Mouse (Mus musculus) ES-Bruce4 (cell line): ENCODE measurements around the gene Dlx3. TPM values are rescaled to one million over a fixed set of nuclear protein-coding genes. Genes with fewer than 3 reads are reported as not detected.

Source experiments
- H3K27ac ChIP-seq: 2 replicates; pipeline ENCODE4 v1.5.1; 2012; ENCODE audit warnings: low read length, inconsistent platforms; ENCODE audit not compliant: insufficient read depth
- H3K27me3 ChIP-seq: 2 replicates; pipeline ENCODE4 v1.6.1; 2012; ENCODE audit warnings: mild to moderate bottlenecking, low read length, inconsistent platforms; ENCODE audit not compliant: control insufficient read depth, poor library complexity, insufficient read depth, severe bottlenecking
- H3K36me3 ChIP-seq: 2 replicates; pipeline ENCODE4 v1.6.1; 2012; ENCODE audit warnings: inconsistent platforms, mild to moderate bottlenecking, low read length, moderate library complexity; ENCODE audit not compliant: control insufficient read depth, poor library complexity, insufficient read depth, severe bottlenecking
- H3K4me1 ChIP-seq: one replicate; pipeline ENCODE4 v1.8.1; 2011; ENCODE audit warnings: low read length; ENCODE audit not compliant: control insufficient read depth, insufficient read depth
- H3K4me3 ChIP-seq: 2 replicates; pipeline ENCODE4 v1.5.1; 2011; ENCODE audit warnings: low read depth, mild to moderate bottlenecking, low read length
- H3K9ac ChIP-seq: 2 replicates; pipeline ENCODE4 v1.6.1; 2012; ENCODE audit warnings: low read depth, mild to moderate bottlenecking, inconsistent platforms; ENCODE audit not compliant: poor library complexity, severe bottlenecking
- H3K9me3 ChIP-seq: replicated peaks from 2 replicates; pipeline ENCODE4 v1.6.1; 2012; ENCODE audit warnings: mild to moderate bottlenecking, low read length, inconsistent platforms; ENCODE audit not compliant: control insufficient read depth, poor library complexity, insufficient read depth, severe bottlenecking
- CTCF ChIP-seq: IDR thresholded peaks from one replicate; pipeline ENCODE4 v1.8.1; 2011; ENCODE audit warnings: low read depth, low read length
- EP300 ChIP-seq: IDR thresholded peaks from 2 replicates; pipeline ENCODE4 v1.6.1; 2011; ENCODE audit warnings: low read depth, low read length; ENCODE audit not compliant: insufficient read depth
- POLR2A ChIP-seq: IDR thresholded peaks from one replicate; pipeline ENCODE4 v1.8.1; 2011; ENCODE audit warnings: low read length; ENCODE audit not compliant: insufficient read depth
- polyA plus RNA-seq: library from polyadenylated mRNA; stranded (reverse); fragments of >200 nt; gene quantifications from 2 replicates; pipeline ENCODE4 v1.2.4, GENCODE M21; 2011; ENCODE audit warnings: low read depth; ENCODE audit not compliant: missing spikeins, insufficient read depth, insufficient read length

Gene Dlx3
- 9.9 and 11.3 TPM in 2 replicates for polyA plus RNA-seq

GRCm38 (mm10) chr11:95119990-95120632, at the start of gene Dlx3:
Dlx3 (plus strand) TSS chr11:95120119.
- Histone ChIP-seq H3K4me1 (no peaks in the 10 kb centered on the region), H3K9ac (peak within 1 kb of the TSS; percentile 54), H3K4me3 (peak within 1 kb of the TSS; percentile 64), H3K36me3 (no peaks in the 10 kb centered on the region), H3K27me3 (peaks cover 17% of the 10 kb centered on the region), H3K9me3 (no peaks in the 10 kb centered on the region), H3K27ac (no peak within 1 kb of the TSS)
- TF ChIP-seq CTCF (no peak), EP300 (no peak), POLR2A (no peak)

GRCm38 (mm10) chr11:95070140-95071107, 49.5 kb upstream of the Dlx3 start:
- H3K27me3 ChIP-seq = no peaks in the 10 kb centered on the region
- H3K36me3 ChIP-seq = peaks cover 2% of the 10 kb centered on the region; the same call in 1 of the 2 replicates
- H3K9ac ChIP-seq = peak overlapping the region; percentile 28; the same call in 1 of the 2 replicates
- no peak for TF ChIP-seq EP300
- no peak for TF ChIP-seq CTCF
- no peak for TF ChIP-seq POLR2A
- peak overlapping the region; percentile 81 for H3K27ac ChIP-seq
- peaks cover 17% of the 10 kb centered on the region for H3K4me1 ChIP-seq
- H3K4me3 ChIP-seq = no peak overlapping the region
- H3K9me3 ChIP-seq = no peaks in the 10 kb centered on the region

DNA sequence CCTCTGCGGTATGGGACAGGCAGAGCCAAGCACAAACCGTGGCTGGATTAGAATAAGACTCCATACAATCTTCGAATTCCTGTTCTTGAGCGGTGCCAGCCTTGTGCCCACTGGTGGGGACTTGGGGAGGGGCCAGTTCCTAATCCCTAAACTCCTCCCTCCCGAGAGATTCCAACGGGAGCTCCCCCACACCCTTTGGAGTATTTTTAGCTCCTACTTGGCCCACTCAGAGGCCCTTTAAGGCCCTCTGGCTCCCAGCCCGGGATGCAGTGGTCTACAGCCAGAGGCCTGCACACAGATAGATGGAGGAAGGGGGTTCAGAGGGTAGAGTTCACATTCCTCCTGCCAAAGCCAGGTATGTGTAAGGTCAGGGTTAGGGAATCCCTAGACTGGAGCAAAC, 48.7 kb upstream of the Dlx3 start:
- Histone ChIP-seq H3K9me3 (no peaks in the 10 kb centered on the region), H3K4me3 (no peak overlapping the region), H3K27ac (peak overlapping the region; percentile 40; the same call in 1 of the 2 replicates), H3K27me3 (no peaks in the 10 kb centered on the region), H3K36me3 (no peaks in the 10 kb centered on the region), H3K4me1 (peaks cover 17% of the 10 kb centered on the region), H3K9ac (peak overlapping the region; percentile 28; the same call in 1 of the 2 replicates)
- TF ChIP-seq POLR2A (no peak), CTCF (no peak), EP300 (no peak)

DNA sequence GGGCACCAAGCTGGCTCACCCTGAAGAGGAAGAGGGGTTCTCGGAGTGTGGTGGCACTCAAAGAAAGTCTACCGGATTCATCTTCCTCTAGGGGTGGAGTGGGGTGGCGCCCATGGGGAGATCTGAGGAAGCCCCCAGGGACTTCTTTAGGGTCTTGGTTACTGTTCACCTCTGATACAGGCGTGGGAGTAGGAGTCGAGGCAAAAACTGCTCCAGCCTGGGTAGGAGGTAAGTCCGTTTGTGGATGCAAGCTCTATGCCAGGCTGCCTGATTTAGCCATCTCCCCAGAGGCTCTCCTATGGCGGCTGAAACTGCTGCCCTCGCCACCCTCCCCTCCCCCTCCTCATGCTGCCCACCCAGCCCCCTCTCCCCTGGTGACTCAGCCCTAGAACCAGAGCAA, 47.8 kb upstream of the Dlx3 start:
- Histone ChIP-seq H3K36me3 (no peaks in the 10 kb centered on the region), H3K4me1 (peaks cover 17% of the 10 kb centered on the region), H3K27ac (no peak overlapping the region), H3K27me3 (no peaks in the 10 kb centered on the region), H3K9me3 (no peaks in the 10 kb centered on the region), H3K4me3 (no peak overlapping the region), H3K9ac (peak overlapping the region; percentile 22)
- no peak for TF ChIP-seq CTCF
- TF ChIP-seq EP300 = no peak
- no peak for TF ChIP-seq POLR2A

DNA sequence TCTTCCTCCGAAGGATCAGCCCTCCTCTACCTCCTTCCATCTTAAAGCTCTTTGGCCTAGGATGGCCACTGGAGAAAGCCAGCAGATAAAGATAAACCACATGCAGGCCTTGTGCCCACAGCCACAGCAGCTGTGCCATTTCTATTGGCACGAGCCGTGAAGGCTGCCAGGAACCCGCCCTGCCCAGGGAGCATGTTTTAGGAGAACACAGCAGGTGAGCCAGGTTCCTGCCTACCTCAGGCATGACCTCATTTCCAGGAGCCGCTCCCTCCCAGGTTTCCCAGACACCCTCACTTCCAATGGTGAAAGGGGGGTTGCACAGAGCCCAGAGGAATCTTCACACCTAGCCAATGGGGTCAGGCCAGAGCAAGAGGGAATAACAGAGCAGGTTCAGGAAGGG, 47.1 kb upstream of the Dlx3 start:
- Histone ChIP-seq H3K27me3 (no peaks in the 10 kb centered on the region), H3K4me1 (peaks cover 18% of the 10 kb centered on the region)

More for the DNA sequence above, 47.1 kb upstream of the Dlx3 start:
- Histone ChIP-seq H3K4me3 (no peak overlapping the region), H3K9ac (peak overlapping the region; percentile 22; the same call in 1 of the 2 replicates), H3K27ac (no peak overlapping the region), H3K9me3 (no peaks in the 10 kb centered on the region), H3K36me3 (no peaks in the 10 kb centered on the region)
- TF ChIP-seq EP300 = no peak
- no peak for TF ChIP-seq CTCF
- TF ChIP-seq POLR2A = no peak
